Mouse (Mus musculus) adrenal gland, adult 18-20 months (tissue): ENCODE results near the gene Zfp354b. TPM values are rescaled to one million over a fixed set of nuclear protein-coding genes. Genes with fewer than 3 reads are reported as not detected.

Source experiments
- DNase-seq, 2 experiments: peaks; one replicate each; pipeline ENCODE4 v3.0.0; 2021 to 2022; ENCODE audit warnings: low spot score in 2 of 2
- long read RNA-seq, 2 experiments: library from polyadenylated mRNA; stranded (forward); transcript quantifications; one replicate each; pipeline ENCODE4 v2.0.0; 2021
- total RNA-seq, 2 experiments: library from RNA; stranded (reverse); gene quantifications; 1 replicate in 1 of 2; 2 replicates in 1 of 2; pipeline ENCODE4 v1.2.3; 2021

Gene Zfp354b
- total RNA-seq = 1 to 10 TPM; 2.2 to 2.9 TPM
- long read RNA-seq, experiment 1, partial matches to known transcripts = 0 of 2 reads
- long read RNA-seq, experiment 1, other reads (novel, unspliced or antisense) = 1 of 2 reads
- long read RNA-seq, experiment 2, partial matches to known transcripts = 0 of 4 reads
- long read RNA-seq, experiment 2, other reads (novel, unspliced or antisense) = 3 of 4 reads

DNA sequence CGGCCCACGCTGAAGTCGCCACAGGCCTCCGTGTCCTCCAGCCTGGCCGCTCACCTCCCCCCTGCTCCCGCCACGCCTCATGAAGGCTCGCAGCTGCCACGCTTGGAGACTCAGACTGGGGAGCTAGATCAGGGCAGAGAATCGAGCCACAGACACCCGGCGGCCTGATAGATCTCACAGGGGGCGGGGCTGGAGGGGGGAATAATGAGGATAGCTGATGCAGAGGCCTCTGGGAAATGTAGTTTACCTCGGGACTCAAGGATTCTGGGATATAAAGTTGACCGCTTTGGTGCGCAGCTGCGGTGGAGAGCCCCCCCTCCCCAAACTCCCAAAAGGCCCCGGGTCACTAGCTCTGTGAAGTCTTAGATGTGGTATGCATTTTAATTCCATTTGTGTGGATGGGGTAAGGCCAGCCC is at the start of gene Zfp354b:
Gene Zfp354b, minus strand, starts transcription at position 183 of the 416 bp plus-strand sequence.
- peak; percentile 70 to 74 for DNase-seq

- DNase-seq = peak; percentile 48 to 50
Observed at GRCm38 (mm10) chr11:50977216-50977615, 45.8 kb upstream of the Zfp354b start.

GRCm38 (mm10) chr11:50966230-50966629 is 34.8 kb upstream of the Zfp354b start, which contains the start of gene Olfr1378:
Olfr1378 (plus strand) TSS chr11:50966530.
- DNase-seq = no peak

GRCm38 (mm10) chr11:50964886-50965285 is 33.5 kb upstream of the Zfp354b start:
- no peak for DNase-seq

DNA sequence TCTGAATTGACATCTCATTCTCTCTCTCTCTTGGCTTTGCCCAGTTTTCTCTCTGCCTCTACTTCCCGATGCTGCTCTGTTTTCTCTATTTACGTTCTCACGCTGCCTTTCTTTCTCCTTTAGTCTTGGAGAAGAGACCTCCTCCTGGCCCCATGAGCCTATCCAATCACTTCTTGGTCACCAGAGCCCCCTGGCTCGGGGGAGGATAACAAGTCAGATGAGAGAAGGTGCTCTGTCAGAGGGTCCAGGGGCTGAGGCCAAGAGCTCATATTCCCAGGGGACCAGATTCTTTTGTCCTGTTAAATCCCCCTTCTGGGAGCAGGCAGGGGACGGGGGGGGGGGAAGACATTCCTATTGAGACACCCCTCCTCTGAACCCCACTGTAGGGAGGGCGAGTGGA is 22.2 kb upstream of the Zfp354b start, which contains the start of gene Prop1:
Gene Prop1, minus strand, starts transcription at position 101 of the 400 bp plus-strand sequence.
- DNase-seq = no peak

DNA sequence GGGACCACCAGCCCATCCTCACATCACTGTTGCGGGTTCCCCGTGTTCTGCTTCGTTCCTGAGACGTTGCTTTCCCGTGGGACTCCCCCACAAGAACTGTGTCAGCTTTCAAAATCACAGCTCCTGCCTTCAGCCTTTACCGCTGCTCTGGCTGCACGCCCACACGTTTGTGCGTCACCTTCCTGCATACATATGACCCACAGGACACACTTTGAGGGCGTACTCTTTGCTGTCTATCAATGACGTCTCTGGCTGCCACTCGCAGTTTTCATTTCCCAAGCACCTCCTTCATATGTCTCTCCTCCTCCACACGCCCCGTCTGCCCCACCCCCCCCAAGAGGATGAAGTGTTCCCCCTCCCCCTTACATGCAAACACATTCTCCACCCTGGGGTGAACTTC is 20.9 kb upstream of the Zfp354b start:
- DNase-seq = no peak

DNA sequence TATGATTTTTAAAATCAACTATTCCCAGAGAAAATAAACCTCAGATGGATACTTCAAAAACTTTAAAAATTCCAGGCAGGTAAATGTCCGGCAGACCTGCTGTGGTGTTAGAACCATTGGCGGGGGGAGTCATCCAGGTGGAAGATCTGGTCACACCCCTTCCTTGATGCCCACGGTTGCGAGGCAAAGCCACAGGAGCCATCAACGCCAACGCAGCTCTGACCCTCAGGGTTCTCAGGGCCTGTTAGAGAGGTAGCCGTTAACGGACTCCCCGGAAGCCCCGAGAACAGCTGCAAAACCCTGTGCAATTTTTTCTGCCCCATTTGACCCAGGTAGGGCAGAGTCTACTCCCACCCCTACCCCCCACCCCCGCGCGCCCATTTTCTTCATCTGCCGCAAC is 12.1 kb upstream of the Zfp354b start, which contains the start of gene 4933414I15Rik:
Gene 4933414I15Rik, minus strand, starts transcription at position 260 of the 400 bp plus-strand sequence.
- DNase-seq = no peak

- no peak for DNase-seq
Observed at GRCm38 (mm10) chr11:50942386-50942785, 11.0 kb upstream of the Zfp354b start.

DNA sequence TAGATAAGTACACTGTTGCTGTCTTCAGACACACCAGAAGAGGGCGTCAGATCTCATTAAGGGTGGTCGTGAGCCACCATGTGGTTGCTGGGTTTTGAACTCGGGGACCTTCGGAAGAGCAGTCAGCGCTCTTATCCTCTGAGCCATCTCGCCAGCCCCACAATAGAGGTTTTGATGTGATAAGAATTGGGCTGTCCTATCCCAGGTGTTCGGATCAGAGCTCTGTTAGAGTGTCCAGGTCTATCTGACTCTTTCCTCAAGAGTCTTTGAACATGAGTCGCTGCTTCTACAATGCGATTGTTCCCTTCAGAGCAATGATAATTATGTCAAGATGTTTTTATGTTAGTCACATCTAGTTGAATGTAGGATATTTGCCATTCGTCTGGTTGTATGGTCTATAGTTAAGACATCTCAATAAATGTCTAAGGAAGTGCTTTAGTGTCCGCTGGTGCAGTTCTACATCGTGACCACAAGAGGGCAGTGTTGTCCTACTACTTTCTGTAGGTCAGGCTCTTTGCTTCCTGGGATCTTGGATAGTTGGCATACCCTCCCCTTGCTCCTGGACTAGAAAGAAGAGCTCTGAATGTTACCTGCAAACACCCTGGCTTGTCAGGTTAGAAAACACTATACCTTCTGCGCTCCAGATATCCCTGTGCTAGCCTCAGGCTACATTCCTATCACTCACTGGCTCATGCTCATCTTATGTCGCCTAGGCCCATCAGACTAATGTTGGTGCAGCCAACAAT is 8.4 kb upstream of the Zfp354b start:
- DNase-seq = peak in 1 of 2 experiments; percentile 10

- DNase-seq = no peak
Observed at GRCm38 (mm10) chr11:50938435-50938834, 7.0 kb upstream of the Zfp354b start.

GRCm38 (mm10) chr11:50932040-50932439 is 607 bp upstream of the Zfp354b start:
- DNase-seq = no peak

DNA sequence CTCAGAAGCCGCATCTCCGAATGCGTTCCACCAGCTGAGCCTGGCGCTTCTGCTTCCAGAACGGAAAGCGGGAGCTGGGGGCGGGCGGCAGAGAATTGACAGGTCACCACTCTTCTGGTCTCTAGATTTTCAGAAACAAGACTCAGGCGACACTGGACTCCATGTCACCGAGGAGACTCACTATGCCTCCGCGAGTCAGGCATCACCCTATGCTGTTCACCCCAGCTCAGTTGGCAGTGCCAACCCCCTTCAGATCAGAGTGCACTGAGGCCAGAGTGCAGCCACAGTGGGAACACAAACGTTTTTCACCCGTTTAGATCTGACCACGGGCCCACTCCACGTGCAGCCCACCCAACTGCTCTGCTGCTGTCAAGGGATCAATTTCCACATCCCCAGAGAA is 412 bp downstream of the Zfp354b start:
- no peak for DNase-seq

- no peak for DNase-seq
Observed at GRCm38 (mm10) chr11:50930469-50931014, 891 bp downstream of the Zfp354b start.

- DNase-seq = peak; percentile 81
Observed at GRCm38 (mm10) chr11:50915671-50916320, 15.6 kb downstream of the Zfp354b start, which contains the start of gene Zfp2. Zfp2 (minus strand) TSS chr11:50916165.

DNA sequence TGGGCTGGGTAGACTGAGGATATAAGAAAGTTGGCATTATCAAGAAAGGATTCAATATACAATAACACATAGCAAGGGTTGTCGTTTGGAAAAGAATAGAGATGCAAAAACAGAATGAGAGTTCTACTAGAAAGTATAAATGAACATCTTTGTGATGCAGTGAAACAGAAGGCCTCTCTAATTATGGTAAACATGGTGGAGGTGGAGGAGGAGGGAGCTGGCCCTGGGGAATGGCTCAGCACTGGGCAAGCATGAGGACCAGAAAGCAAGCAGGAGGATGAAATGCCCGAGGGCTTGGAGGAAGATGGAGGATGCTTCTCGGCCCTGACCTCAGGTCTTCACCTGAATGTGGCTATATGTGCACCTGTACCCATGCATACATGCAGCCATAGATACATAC is 17.0 kb downstream of the Zfp354b start:
- DNase-seq = no peak

- no peak for DNase-seq
Observed at GRCm38 (mm10) chr11:50913301-50913700, 18.1 kb downstream of the Zfp354b start.

GRCm38 (mm10) chr11:50908136-50908535 is 23.3 kb downstream of the Zfp354b start:
- DNase-seq = no peak

GRCm38 (mm10) chr11:50897359-50897758 is 34.1 kb downstream of the Zfp354b start:
- DNase-seq = no peak

GRCm38 (mm10) chr11:50892441-50892840 is 39.0 kb downstream of the Zfp354b start:
- DNase-seq = no peak

DNA sequence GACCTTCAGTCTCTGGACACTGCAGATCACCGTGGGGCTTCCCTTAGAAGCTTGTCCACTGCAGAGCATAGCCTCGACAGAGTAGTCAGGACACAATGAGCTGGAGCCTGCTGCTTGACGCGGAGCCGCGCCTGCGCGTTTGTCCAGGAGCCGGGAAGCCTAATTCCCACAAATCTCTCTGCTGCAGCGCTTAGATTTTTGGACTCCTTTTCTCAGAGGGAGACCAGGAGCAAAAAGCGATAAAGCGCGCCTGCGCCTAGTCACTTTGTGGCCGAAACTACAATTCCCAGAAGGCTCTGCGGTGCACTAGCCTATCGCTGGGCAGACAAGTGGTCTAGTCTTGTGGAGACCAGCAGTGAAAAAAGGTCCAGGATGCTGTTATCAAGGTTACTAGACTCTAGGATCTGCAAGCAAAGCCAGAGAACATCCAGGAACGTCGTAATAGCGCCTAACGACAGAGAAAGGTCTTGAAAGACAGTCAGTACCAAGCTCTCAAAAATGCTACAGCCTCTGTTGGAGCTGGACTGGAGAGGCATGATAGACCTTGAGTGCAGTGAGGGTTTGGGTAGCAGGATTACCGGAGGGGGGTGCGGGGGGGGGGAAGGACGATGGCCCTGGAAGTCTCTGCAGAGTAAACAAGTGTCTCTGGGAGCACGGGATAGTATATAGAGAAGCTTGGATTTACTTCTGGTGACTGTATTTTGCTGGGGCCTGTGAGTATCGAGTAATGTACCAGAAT is 43.9 kb downstream of the Zfp354b start, which contains the start of gene Zfp454:
Gene Zfp454, minus strand, starts transcription at position 262 of the 739 bp plus-strand sequence.
- DNase-seq = peak; percentile 77 to 78

- DNase-seq = peak in 1 of 2 experiments; percentile 21
Observed at GRCm38 (mm10) chr11:50886933-50887293, 44.5 kb downstream of the Zfp354b start.
